Comparison of ENCODE assay signal across 8 mouse cellular contexts in the genomic region with DNA sequence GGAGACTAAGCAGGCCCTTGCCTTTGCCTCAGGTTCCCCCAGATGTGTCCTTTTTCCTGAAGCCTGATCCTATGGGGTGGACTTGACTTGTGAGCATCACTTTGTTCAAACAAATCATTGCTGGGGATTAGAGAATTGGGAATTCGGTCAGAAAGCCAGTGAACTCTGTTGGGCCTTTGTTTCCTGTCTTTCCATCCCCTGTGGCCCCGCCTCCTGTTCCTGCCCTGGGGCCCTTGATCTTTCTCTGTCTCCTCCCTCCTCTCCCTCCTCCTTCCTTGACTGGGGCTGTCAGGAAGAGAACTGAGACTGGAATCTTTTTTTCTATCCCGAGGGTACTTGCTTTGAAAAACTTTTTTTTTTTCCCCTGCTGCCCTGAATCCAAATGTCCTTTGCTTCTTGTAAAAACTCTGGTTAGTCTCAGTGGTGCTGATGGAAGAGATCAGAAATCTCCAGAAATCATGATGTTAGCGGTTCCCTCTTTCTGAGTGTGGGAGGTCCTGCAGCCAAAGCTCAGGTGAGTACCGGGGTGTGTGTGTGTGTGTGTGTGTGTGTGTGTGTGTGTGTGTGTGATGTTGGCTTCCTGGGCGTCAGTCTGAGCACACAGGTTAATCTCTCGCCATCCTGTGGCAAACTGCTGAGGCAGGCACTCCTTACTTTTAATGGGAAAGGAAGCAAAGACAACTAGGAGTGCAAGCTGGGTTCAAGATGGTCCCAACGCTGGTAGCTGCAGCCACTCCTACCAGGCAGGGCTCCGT.
DNase-seq lines count a peak whose midpoint lies in the region; ATAC-seq and TF ChIP-seq lines count a peak whose summit lies in the region.

No protein-coding gene starts in this region.

- 21% methylated on average over 9 of the region's 9 CpGs for WGBS in embryonic facial prominence, embryonic 14.5 days
- 16% methylated on average over 9 of the region's 9 CpGs for WGBS in kidney, embryonic 16.5 days
- 19% methylated on average over 8 of the region's 9 CpGs for WGBS in neural tube, embryonic 13.5 days
- WGBS in thymus, adult 2 months = 44% methylated on average over 9 of the region's 9 CpGs

- H3K4me3 ChIP-seq in embryonic facial prominence, embryonic 14.5 days (ENCODE audit: low read depth, low read length) = no peak overlapping the region
- no peak overlapping the region for H3K4me3 ChIP-seq in kidney, embryonic 16.5 days (ENCODE audit: low read length)
- no peak overlapping the region for H3K4me3 ChIP-seq in neural tube, embryonic 13.5 days
- no peak overlapping the region for H3K4me3 ChIP-seq in thymus, adult 2 months (ENCODE audit: control insufficient read depth, insufficient read depth, low read length)

- no peak overlapping the region for H3K4me2 ChIP-seq in embryonic facial prominence, embryonic 14.5 days (ENCODE audit: low read depth, low read length)
- peak overlapping the region; percentile 27 for H3K4me2 ChIP-seq in kidney, embryonic 16.5 days (replicated peaks; ENCODE audit: low read depth, low read length)
- H3K4me2 ChIP-seq in neural tube, embryonic 13.5 days = peak overlapping the region; percentile 13; the same call in 1 of the 2 replicates

- no peaks in the 10 kb centered on the region for H3K36me3 ChIP-seq in embryonic facial prominence, embryonic 14.5 days (ENCODE audit: control insufficient read depth, insufficient read depth, low read length)
- H3K36me3 ChIP-seq in kidney, embryonic 16.5 days (ENCODE audit: insufficient read depth, low read length) = no peaks in the 10 kb centered on the region
- no peaks in the 10 kb centered on the region for H3K36me3 ChIP-seq in neural tube, embryonic 13.5 days
- H3K36me3 ChIP-seq in thymus, adult 2 months (ENCODE audit: control insufficient read depth, insufficient read depth, low read length) = no peaks in the 10 kb centered on the region

- no peak for TF ChIP-seq POLR2A in thymus, adult 2 months (IDR thresholded peaks at IDR 0.05; ENCODE audit: control insufficient read depth, extremely low read depth, insufficient read depth, low read length, poor library complexity)

- H3K4me1 ChIP-seq in embryonic facial prominence, embryonic 14.5 days (ENCODE audit: control insufficient read depth, insufficient read depth, low read length) = 0 out of 2 replicates have a peak, but pooled peaks cover 4% of the 10 kb centered on the region
- H3K4me1 ChIP-seq in kidney, embryonic 16.5 days (ENCODE audit: insufficient read depth, low read length) = peaks cover 15% of the 10 kb centered on the region
- peaks cover 15% of the 10 kb centered on the region for H3K4me1 ChIP-seq in neural tube, embryonic 13.5 days (replicated peaks)
- H3K4me1 ChIP-seq in thymus, adult 2 months (replicated peaks; ENCODE audit: control insufficient read depth, insufficient read depth, low read length) = no peaks in the 10 kb centered on the region

- no peaks in the 10 kb centered on the region for H3K27me3 ChIP-seq in embryonic facial prominence, embryonic 14.5 days (replicated peaks; ENCODE audit: control insufficient read depth, insufficient read depth, low read length)
- H3K27me3 ChIP-seq in kidney, embryonic 16.5 days (ENCODE audit: insufficient read depth, low read length) = no peaks in the 10 kb centered on the region
- H3K27me3 ChIP-seq in neural tube, embryonic 13.5 days = no peaks in the 10 kb centered on the region
- H3K27me3 ChIP-seq in thymus, adult 2 months (ENCODE audit: control insufficient read depth, insufficient read depth, low read length) = no peaks in the 10 kb centered on the region

- no peak overlapping the region for H3K9ac ChIP-seq in embryonic facial prominence, embryonic 14.5 days (ENCODE audit: low read depth, low read length)
- 0 out of 2 replicates have a peak overlapping the region, but pooled peaks have one; percentile 33 for H3K9ac ChIP-seq in kidney, embryonic 16.5 days (replicated peaks; ENCODE audit: low read length)
- 0 out of 2 replicates have a peak overlapping the region, but pooled peaks have one; percentile 0 for H3K9ac ChIP-seq in neural tube, embryonic 13.5 days

- H3K27ac ChIP-seq in embryonic facial prominence, embryonic 14.5 days (replicated peaks; ENCODE audit: low read depth, low read length) = no peak overlapping the region
- peak overlapping the region; percentile 59; the same call in 1 of the 2 replicates for H3K27ac ChIP-seq in kidney, embryonic 16.5 days (ENCODE audit: low read length)
- no peak overlapping the region for H3K27ac ChIP-seq in neural tube, embryonic 13.5 days (replicated peaks)
- H3K27ac ChIP-seq in thymus, adult 2 months (ENCODE audit: control insufficient read depth, insufficient read depth, low read length) = no peak overlapping the region

- H3K9me3 ChIP-seq in embryonic facial prominence, embryonic 14.5 days (ENCODE audit: control insufficient read depth, low read length) = no peaks in the 10 kb centered on the region
- no peaks in the 10 kb centered on the region; the same call in 1 of the 2 replicates for H3K9me3 ChIP-seq in kidney, embryonic 16.5 days (ENCODE audit: low read length)
- no peaks in the 10 kb centered on the region for H3K9me3 ChIP-seq in neural tube, embryonic 13.5 days

- ATAC-seq in embryonic facial prominence, embryonic 14.5 days (ENCODE audit: low read depth) = 0 out of 2 replicates have a peak, but pooled peaks have one; percentile 56
- ATAC-seq in kidney, embryonic 16.5 days (ENCODE audit: low FRiP score, low TSS enrichment) = peak; percentile 74
- ATAC-seq in neural tube, embryonic 13.5 days (ENCODE audit: low read depth) = no peak

- intact Hi-C loops in heart, postnatal 25 days (cut with DNase I) = no loop called here

- TF ChIP-seq CTCF in thymus, adult 2 months (IDR thresholded peaks at IDR 0.05; ENCODE audit: borderline replicate concordance, control insufficient read depth, extremely low read depth, insufficient read depth, low read length, poor library complexity) = no peak

- DNase-seq in heart, adult 11 months = peak; percentile 95
- no peak for DNase-seq in heart, postnatal 25 days (ENCODE audit: low spot score)
- DNase-seq in embryonic facial prominence, embryonic 14.5 days (ENCODE audit: low spot score) = peak; percentile 62
- DNase-seq in layer of hippocampus, adult 18-20 months (ENCODE audit: low spot score in 2 of 2) = no peak
- no peak for DNase-seq in thymus, postnatal 25 days
- DNase-seq in thymus, adult 2 months = no peak

Comparison
In these comparisons a context has a peak if more than half of its experiments do, and no peak if none do; other contexts are left out.
1. DNase-seq: peak in heart, adult 11 months (single experiment) and embryonic facial prominence, embryonic 14.5 days (single experiment); none in heart, postnatal 25 days (single experiment), layer of hippocampus, adult 18-20 months (0 of 2), thymus, postnatal 25 days (single experiment) and thymus, adult 2 months (single experiment).